Mouse (Mus musculus) testis, postnatal 10 days (tissue): ENCODE data around the gene 6030468B19Rik.
A peak's percentile ranks its signal among the peaks of the same experiment; 100 is the strongest.
"Not testable (repeated sequence)": the region's sequence is repeated elsewhere in the genome, so short reads cannot be mapped to it uniquely, and the experiment has no call there.

Experiments
- DNase-seq: peaks from one replicate; pipeline ENCODE4 v3.0.0; 2021; ENCODE audit warnings: low spot score

The 6030468B19Rik gene

DNA sequence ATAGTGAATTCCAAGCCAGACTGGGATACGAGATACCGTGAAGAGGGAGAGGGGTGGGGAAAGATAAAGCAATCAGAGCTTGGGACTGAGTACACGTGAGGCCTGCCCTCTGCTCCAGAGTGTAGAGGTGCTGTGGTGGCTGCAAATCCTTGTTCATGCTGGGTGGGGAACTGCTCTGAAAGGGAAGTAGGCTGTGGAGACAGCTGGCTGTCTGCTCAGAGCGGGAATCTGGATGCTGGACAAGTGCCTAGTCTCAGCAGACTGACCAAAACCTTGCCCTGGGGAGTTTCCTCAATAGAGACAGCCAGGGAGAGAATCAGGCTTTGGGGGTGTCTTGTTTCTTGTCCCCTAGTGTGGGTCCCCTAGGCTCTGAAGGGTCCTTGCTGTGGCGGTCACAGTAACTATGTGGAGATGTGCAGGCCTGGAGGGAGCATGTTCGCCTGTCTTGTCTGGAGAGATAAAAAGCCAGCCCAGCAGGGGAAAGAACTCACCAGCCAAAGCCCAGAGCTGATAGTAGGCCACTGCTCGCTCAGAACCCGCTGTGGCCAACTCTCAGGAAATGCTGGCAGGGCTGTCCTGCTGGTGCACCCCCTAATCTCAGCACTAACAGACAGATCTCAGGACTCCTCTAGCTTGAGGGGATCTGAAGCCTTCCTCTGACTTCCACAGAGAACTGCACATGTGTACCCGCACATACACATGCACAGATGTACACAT is 31.6 kb downstream of the 6030468B19Rik start:
- peak; percentile 59 for DNase-seq

DNA sequence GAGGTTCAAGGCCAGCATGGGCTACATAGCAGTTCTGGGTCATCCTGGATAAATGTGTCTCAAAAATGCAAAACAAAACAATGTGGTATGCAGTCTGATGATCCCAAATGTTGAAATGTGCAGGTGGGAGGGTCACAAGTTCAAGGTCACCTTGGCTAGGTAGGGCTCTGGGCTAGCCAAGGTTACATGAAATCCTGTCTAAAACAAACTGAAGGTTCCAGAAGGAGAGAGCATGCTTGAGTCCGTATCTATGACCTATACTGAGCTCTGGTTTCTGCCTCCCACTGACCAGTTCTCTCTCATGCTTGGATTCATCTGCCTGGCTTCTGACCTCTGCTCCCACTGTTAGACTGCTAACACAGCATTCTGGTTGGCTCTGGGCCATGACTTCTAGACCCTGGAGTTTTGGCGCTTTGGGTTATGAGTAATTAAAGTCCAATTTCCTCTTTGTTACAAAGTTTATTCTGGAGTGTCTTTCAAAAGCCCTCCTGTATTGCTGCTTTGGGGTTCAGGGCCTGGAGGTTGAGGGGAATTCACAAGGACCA is 32.3 kb downstream of the 6030468B19Rik start:
- peak; percentile 73 for DNase-seq

DNA sequence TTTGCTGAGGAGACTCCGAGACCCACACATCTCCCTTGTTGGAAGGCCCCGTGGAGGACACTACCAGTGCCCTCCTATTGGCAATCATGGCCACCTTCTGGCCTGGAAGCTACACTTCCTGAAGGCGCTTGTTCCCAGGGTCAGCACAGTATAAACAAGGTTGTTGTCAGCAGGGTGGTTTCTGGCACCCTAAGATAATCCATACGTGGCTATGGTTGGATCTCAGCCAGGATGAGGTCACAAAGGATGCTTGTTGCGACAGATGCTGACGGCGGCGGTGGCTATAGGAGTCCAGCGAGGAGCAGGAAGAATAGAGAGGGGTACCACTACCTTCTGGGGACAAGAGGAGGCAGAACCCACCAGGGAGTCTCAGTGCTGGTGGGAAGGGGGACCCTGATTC is 32.9 kb downstream of the 6030468B19Rik start:
- DNase-seq, result no peak

GRCm38 (mm10) chr11:117832086-117832969 is 34.9 kb downstream of the 6030468B19Rik start:
- DNase-seq, result peak; percentile 92

GRCm38 (mm10) chr11:117833509-117833908 is 36.0 kb downstream of the 6030468B19Rik start:
- DNase-seq, result not testable (repeated sequence)

GRCm38 (mm10) chr11:117834086-117834485 is 36.6 kb downstream of the 6030468B19Rik start:
- no peak for DNase-seq

- DNase-seq, result peak; percentile 67
Observed at GRCm38 (mm10) chr11:117836306-117836705, 38.8 kb downstream of the 6030468B19Rik start.

- no peak for DNase-seq
Observed at GRCm38 (mm10) chr11:117838572-117838971, 41.1 kb downstream of the 6030468B19Rik start.

GRCm38 (mm10) chr11:117839021-117839420 is 41.6 kb downstream of the 6030468B19Rik start:
- DNase-seq, result no peak

- no peak for DNase-seq
Observed at GRCm38 (mm10) chr11:117840910-117841309, 43.5 kb downstream of the 6030468B19Rik start.

GRCm38 (mm10) chr11:117843434-117843833 is 46.0 kb downstream of the 6030468B19Rik start:
- DNase-seq, result no peak

- no peak for DNase-seq
Observed at GRCm38 (mm10) chr11:117844997-117845396, 47.5 kb downstream of the 6030468B19Rik start.

DNA sequence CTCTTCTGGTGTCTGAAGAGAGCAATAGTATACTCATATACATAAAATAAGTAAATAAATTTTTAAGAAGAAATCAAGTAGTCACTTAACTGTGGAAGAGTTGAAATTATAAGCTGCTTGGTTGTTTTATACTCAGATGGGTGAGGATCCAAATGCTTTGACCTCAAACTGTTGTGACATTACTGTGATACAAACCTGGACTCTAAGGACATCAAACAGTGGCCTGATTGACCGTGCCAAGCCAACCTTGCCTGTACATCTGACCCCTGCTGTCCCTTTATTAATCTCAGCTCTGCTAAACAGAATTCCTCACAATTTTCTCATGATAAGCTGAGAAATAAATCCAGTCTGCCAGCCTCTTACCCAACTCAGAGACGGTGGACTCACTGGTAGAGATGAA is 48.2 kb downstream of the 6030468B19Rik start:
- no peak for DNase-seq

DNA sequence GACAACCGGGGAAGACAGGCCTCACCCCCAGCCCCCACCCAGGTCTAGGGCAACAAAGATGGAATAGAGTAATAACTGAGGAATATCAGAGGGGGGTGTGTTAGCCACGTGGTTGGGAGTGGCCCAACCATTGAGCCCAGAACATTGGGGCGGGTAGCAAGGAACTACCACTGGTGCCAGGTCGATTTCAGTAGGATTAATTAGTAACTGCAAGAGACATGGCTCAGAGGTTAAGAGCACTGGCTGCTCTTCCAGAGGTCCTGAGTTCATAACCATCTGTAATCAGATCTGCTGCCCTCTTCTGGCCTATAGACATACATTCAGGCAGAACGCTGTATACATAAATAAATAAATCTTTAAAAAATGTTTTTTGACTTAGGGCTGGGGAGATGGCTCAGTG is 49.2 kb downstream of the 6030468B19Rik start:
- DNase-seq, result no peak

GRCm38 (mm10) chr11:117847593-117848215 is 50.2 kb downstream of the 6030468B19Rik start:
- DNase-seq, result no peak

- DNase-seq, result no peak
Observed at GRCm38 (mm10) chr11:117848271-117848984, 51.0 kb downstream of the 6030468B19Rik start.

DNA sequence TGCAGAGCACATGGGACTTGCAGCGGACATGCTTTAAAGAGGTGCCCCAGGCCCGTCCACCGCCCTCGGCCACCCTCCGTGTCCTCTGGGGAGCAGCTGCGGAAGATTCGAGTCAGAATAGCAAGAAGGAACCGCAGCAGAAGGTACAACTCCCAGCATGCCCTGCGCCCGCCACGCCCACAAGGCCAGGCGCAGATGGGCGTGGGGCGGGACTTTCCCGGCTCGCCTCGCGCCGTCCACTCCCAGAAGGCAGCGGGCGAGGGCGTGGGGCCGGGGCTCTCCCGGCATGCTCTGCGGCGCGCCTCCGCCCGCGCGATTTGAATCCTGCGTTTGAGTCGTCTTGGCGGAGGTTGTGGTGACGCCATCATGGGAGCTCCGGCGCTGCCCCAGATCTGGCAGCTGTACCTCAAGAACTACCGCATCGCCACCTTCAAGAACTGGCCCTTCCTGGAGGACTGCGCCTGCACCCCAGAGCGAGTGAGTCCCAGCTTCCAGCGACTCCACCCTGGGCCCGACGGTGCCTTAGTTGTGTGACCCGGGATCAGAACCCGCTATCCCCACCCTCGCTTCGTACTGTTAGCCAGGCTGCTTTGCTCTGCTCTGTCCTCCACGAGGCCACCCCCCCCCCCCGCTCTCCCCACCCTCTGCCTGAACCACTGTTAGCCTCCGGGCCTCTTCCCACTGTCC is 51.7 kb downstream of the 6030468B19Rik start, which contains the start of gene Birc5:
Birc5 (plus strand) TSS at position 267 of the 687 bp plus-strand sequence.
- DNase-seq, result peak; percentile 99

- no peak for DNase-seq
Observed at GRCm38 (mm10) chr11:117852875-117853274, 55.4 kb downstream of the 6030468B19Rik start.

DNA sequence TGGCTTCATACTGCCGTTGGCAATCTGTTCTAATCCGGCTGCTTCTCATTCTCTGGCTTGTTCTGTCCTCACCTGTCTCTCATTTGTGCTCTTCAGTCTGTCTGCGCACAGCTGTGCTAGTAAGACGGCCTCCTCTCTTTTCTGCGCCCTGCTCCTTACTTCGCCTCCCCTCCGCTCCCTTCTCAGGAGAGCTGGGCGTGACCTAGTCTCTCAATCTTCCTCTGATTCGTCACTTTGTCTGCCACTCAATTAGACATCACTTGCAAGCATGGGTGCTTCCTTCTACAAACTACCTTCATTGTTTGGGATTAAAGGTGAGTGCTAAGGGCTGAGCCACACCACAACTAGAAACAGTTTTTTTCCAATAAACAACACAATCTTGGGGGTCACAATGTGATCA is 56.8 kb downstream of the 6030468B19Rik start:
- DNase-seq, result no peak

DNA sequence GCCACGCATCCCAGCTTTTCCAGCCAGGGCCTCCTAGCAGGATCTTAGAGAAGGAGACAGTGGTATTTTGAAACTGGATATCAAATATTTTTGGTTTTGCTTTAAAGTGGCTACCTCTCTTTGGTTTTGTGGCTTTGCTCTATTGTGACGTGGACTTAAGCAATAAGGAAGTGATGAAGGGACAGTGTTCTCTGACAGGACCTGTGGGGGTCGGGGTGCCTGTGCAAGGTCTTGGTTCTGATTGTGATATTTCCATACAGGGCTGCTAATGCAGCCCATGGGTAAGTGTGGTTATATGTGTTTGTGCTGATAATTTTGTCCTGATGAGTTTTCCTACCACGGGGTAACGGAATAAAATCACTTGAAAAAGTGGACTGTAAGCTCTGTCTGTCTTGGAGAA is 57.9 kb downstream of the 6030468B19Rik start:
- no peak for DNase-seq

GRCm38 (mm10) chr11:117855975-117856374 is 58.5 kb downstream of the 6030468B19Rik start:
- DNase-seq, result no peak
